Mouse (Mus musculus): Measurements from ENCODE around the gene Timm23.

The Timm23 gene

DNA sequence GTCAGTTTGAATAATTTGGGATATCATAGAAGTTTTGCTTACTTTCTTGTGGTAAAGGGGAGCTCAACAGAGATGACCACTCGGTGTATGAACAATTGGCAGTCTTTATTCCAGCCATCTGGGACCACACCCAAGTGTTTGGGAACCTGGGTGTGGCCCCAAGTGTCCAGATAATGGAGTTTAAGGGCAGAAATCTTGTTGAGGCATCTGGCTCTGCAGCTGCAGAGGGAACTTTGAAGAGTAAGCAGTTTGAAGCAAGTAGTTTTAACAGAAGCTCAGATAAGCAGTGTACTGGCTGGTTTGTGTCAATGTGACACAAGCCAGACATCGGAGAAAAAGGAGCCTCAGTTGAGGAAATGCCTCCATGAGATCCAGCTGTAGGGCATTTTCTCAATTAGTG lies 67.4 kb downstream of the Timm23 start:
- no peak for DNase-seq (ENCODE audit: low read depth, low spot score)

DNA sequence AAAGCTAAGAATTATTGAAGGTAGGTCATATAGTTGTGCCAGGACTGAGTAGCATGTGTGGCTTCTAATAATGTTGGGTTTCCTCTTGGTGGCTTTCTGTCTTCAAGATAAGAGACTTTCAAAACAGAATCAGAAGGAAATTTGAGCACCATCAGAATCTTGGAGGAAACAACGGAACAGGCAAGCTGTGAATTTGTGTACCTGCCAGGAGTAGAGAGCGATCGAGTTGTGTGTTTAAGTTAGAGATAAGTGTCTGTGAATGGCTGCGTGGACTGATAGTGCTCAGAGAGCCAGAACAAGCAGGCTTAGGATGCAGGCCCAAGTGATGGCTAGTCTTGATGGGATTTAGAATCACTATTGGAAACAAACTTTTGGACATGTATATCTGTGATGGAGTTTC lies 69.9 kb downstream of the Timm23 start:
- no peak for DNase-seq (ENCODE audit: low read depth, low spot score)

Data from CD4-positive, CD25-positive, alpha-beta regulatory T cell, adult 2 months (primary cell).